Mouse (Mus musculus) heart, postnatal 0 days (tissue): ENCODE results near the gene Tuft1.

Experiments
- CTCF ChIP-seq: IDR thresholded peaks from 2 replicates; pipeline ENCODE4 v1.5.1; 2016; ENCODE audit warnings: antibody characterized with exemption, control low read depth, low read depth
- EP300 ChIP-seq: IDR thresholded peaks from 2 replicates; pipeline ENCODE4 v1.6.1; 2016; ENCODE audit warnings: antibody characterized with exemption, low read depth

DNA sequence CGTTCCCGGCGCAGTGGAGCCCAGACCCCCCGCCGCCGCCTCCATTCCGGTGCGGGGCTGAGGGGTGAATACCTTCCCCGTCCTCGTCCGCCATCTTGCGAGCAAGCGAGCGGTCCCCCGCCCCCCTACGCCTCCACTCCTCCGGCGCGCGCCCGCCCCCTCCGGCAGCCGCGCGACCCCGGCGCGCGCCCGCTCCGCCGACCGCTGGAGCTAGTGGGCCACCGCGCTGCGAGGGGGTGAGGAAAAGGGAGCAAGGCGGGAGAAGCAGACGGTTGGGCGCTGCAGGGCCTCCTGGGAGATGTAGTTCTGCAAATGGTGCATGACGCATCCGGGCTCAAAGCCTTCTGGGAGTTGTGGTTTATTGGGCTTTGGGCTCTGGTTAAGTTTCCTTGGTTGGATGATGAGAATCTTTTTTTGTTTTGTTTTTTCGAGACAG is 76.2 kb downstream of the Tuft1 start, which contains the start of gene Snx27:
- TF ChIP-seq CTCF: no peak
- TF ChIP-seq EP300: no peak
